Mouse (Mus musculus) ES-E14 (cell line): Measurements from ENCODE around the gene Klhl1. TPM values are rescaled to one million over a fixed set of nuclear protein-coding genes. Genes with fewer than 3 reads are reported as not detected.

Source experiments
- DNase-seq: peaks from one replicate; pipeline ENCODE4 v3.0.0-alpha.2; 2013; ENCODE audit warnings: low read depth, low spot score
- H3K27ac ChIP-seq: 2 replicates; pipeline ENCODE4 v1.5.1; 2012; ENCODE audit warnings: low read depth, mild to moderate bottlenecking, low read length, moderate library complexity, mixed read lengths; ENCODE audit not compliant: poor library complexity, insufficient read depth, severe bottlenecking
- H3K36me3 ChIP-seq: 2 replicates; pipeline ENCODE4 v1.6.1; 2012; ENCODE audit warnings: mild to moderate bottlenecking, low read length, moderate library complexity, mixed read lengths; ENCODE audit not compliant: control insufficient read depth, poor library complexity, insufficient read depth, severe bottlenecking
- H3K4me1 ChIP-seq, 2 experiments: fragments of 150-350 bp in 1 of 2; sonication (generic) in 1 of 2; 2 replicates each; pipeline ENCODE4 v1.6.1; 2012; ENCODE audit warnings: low read length in 2 of 2, mild to moderate bottlenecking in 1 of 2, mixed read lengths in 1 of 2; ENCODE audit not compliant: control insufficient read depth in 2 of 2, insufficient read depth in 2 of 2, poor library complexity in 1 of 2
- H3K4me3 ChIP-seq, 2 experiments: fragments of 150-350 bp in 1 of 2; sonication (generic) in 1 of 2; 2 replicates each; pipeline ENCODE4 v1.5.1; 2012; ENCODE audit warnings: low read length in 2 of 2, low read depth in 1 of 2, mild to moderate bottlenecking in 1 of 2, mixed read lengths in 1 of 2; ENCODE audit not compliant: insufficient read depth in 1 of 2, poor library complexity in 1 of 2, severe bottlenecking in 1 of 2
- H3K9ac ChIP-seq: 2 replicates; pipeline ENCODE4 v1.6.1; 2012; ENCODE audit warnings: low read depth, mild to moderate bottlenecking, low read length, mixed read lengths; ENCODE audit not compliant: poor library complexity, insufficient read depth, severe bottlenecking
- H3K9me3 ChIP-seq: fragments of 150-350 bp; sonication (generic); 2 replicates; pipeline ENCODE4 v1.6.1; 2012; ENCODE audit warnings: low read depth, mild to moderate bottlenecking, low read length; ENCODE audit not compliant: control insufficient read depth, insufficient read depth
- CHD2 ChIP-seq: IDR thresholded peaks from 2 replicates; pipeline ENCODE4 v1.6.1; 2014; ENCODE audit warnings: mild to moderate bottlenecking, low read depth, low read length, inconsistent platforms
- HCFC1 ChIP-seq: IDR thresholded peaks from 2 replicates; pipeline ENCODE4 v1.6.1; 2012; ENCODE audit warnings: low read length, inconsistent platforms, borderline replicate concordance; ENCODE audit not compliant: insufficient read depth
- MAFK ChIP-seq: IDR thresholded peaks from 2 replicates; pipeline ENCODE4 v1.6.1; 2014; ENCODE audit warnings: mild to moderate bottlenecking, low read depth, low read length, inconsistent platforms; ENCODE audit not compliant: insufficient read depth
- ZC3H11A ChIP-seq: IDR thresholded peaks from 2 replicates; pipeline ENCODE4 v1.6.1; 2012; ENCODE audit warnings: low read depth, mild to moderate bottlenecking, inconsistent platforms, low read length, borderline replicate concordance
- ZNF384 ChIP-seq: IDR thresholded peaks from 2 replicates; pipeline ENCODE4 v1.6.1; 2012; ENCODE audit warnings: low read depth, low read length, inconsistent platforms
- in situ Hi-C, 2 experiments: fragments of 600-800 bp; cut with MboI; formaldehyde crosslinking; loops; one replicate each; pipeline ENCODE4 v1.15.1; 2025; ENCODE audit warnings: low sequenced_read_pairs in 2 of 2, inconsistent platforms in 1 of 2; ENCODE audit not compliant: unreplicated experiment in 2 of 2
- total RNA-seq: library from RNA; depleted of rRNA; stranded (reverse); fragments of 300-350 nt; gene quantifications from 2 replicates; pipeline ENCODE4 v1.2.3, GENCODE M21; 2012; rRNA removed

Klhl1 gene
- not detected in 2 replicates for total RNA-seq

GRCm38 (mm10) chr14:96518954-96519682 is at the start of gene Klhl1:
Gene Klhl1 (minus strand): TSS chr14:96519102.
- Histone ChIP-seq H3K4me1 (peaks cover 0 to 3% of the 10 kb centered on the region in 2 experiments; a peak in 1 of 4 replicates), H3K4me3 (peak within 1 kb of the TSS; percentile 55; a peak in 2 of 4 replicates), H3K9me3 (no peaks in the 10 kb centered on the region), H3K36me3 (no peaks in the 10 kb centered on the region), H3K9ac (0 out of 2 replicates have a peak within 1 kb of the TSS, but pooled peaks have one; percentile 19), H3K27ac (no peak within 1 kb of the TSS)
- in situ Hi-C loops, result no loop called here
- no peak for DNase-seq
- TF ChIP-seq ZC3H11A (no peak), HCFC1 (no peak), MAFK (no peak), CHD2 (no peak)

- Histone ChIP-seq H3K9me3 (no peaks in the 10 kb centered on the region), H3K4me1 (no peaks in the 10 kb centered on the region), H3K4me3 (no peak overlapping the region), H3K9ac (no peak overlapping the region), H3K36me3 (no peaks in the 10 kb centered on the region), H3K27ac (no peak overlapping the region)
- no peak for DNase-seq
- in situ Hi-C loops, result no loop called here
- TF ChIP-seq HCFC1 (no peak), MAFK (no peak), ZC3H11A (no peak), ZNF384 (no peak), CHD2 (no peak)
Observed at GRCm38 (mm10) chr14:96553668-96554067, 34.8 kb upstream of the Klhl1 start.

- in situ Hi-C loops, result no loop called here
- Histone ChIP-seq H3K36me3 (no peaks in the 10 kb centered on the region), H3K4me3 (peak overlapping the region; percentile 55; a peak in 2 of 4 replicates), H3K9ac (0 out of 2 replicates have a peak overlapping the region, but pooled peaks have one; percentile 19), H3K9me3 (no peaks in the 10 kb centered on the region), H3K4me1 (peaks cover 0 to 3% of the 10 kb centered on the region in 2 experiments; a peak in 1 of 4 replicates), H3K27ac (no peak overlapping the region)
- no peak for DNase-seq
- no peak for TF ChIP-seq HCFC1
- TF ChIP-seq ZC3H11A, result no peak
- no peak for TF ChIP-seq CHD2
Observed at GRCm38 (mm10) chr14:96518151-96518953, 550 bp downstream of the Klhl1 start.

GRCm38 (mm10) chr14:96517727-96518126 is 1.2 kb downstream of the Klhl1 start:
- Histone ChIP-seq H3K9me3 (no peaks in the 10 kb centered on the region), H3K4me1 (peaks cover 0 to 3% of the 10 kb centered on the region in 2 experiments; a peak in 1 of 4 replicates), H3K27ac (no peak overlapping the region), H3K36me3 (no peaks in the 10 kb centered on the region), H3K9ac (0 out of 2 replicates have a peak overlapping the region, but pooled peaks have one; percentile 19), H3K4me3 (peak overlapping the region; percentile 55; a peak in 2 of 4 replicates)
- TF ChIP-seq ZC3H11A (no peak), CHD2 (no peak), HCFC1 (no peak), ZNF384 (no peak), MAFK (no peak)
- DNase-seq, result no peak
- in situ Hi-C loops, result no loop called here
